Mouse (Mus musculus) neural tube, embryonic 11.5 days (tissue): Measurements from ENCODE around the gene Aspscr1. TPM values are rescaled to one million over a fixed set of nuclear protein-coding genes. Genes with fewer than 3 reads are reported as not detected.
"Not testable (repeated sequence)": the region's sequence is repeated elsewhere in the genome, so short reads cannot be mapped to it uniquely, and the experiment has no call there.

Source experiments
- ATAC-seq: fragments of 200-750 bp; cut with Nextera tagmentation; 2 replicates; pipeline ENCODE4 v1.8.0; 2017; ENCODE audit warnings: moderate number of reproducible peaks, mild to moderate bottlenecking, moderate TSS enrichment, moderate library complexity; ENCODE audit not compliant: insufficient read depth, low FRiP score, low TSS enrichment
- DNase-seq: peaks from one replicate; pipeline ENCODE4 v3.0.0-alpha.2; 2015; ENCODE audit warnings: low spot score
- H3K27ac ChIP-seq: fragments of 300-500 bp; sonication (generic); 2 replicates; pipeline ENCODE4 v1.5.1; 2014; ENCODE audit warnings: low read depth, mild to moderate bottlenecking, low read length
- H3K27me3 ChIP-seq: fragments of 300-500 bp; sonication (generic); 2 replicates; pipeline ENCODE4 v1.6.1; 2014; ENCODE audit warnings: mild to moderate bottlenecking, low read length, mixed read lengths; ENCODE audit not compliant: control insufficient read depth, insufficient read depth
- H3K36me3 ChIP-seq: fragments of 300-500 bp; sonication (generic); 2 replicates; pipeline ENCODE4 v1.6.1; 2014; ENCODE audit warnings: mild to moderate bottlenecking, low read length, moderate library complexity, mixed read lengths; ENCODE audit not compliant: control insufficient read depth, insufficient read depth
- H3K4me1 ChIP-seq: fragments of 300-500 bp; sonication (generic); 2 replicates; pipeline ENCODE4 v1.6.1; 2014; ENCODE audit warnings: low read length, mixed read lengths; ENCODE audit not compliant: control insufficient read depth, insufficient read depth
- H3K4me2 ChIP-seq: fragments of 300-500 bp; sonication (generic); 2 replicates; pipeline ENCODE4 v1.6.1; 2014; ENCODE audit warnings: low read depth, mild to moderate bottlenecking, moderate library complexity
- H3K4me3 ChIP-seq: fragments of 300-500 bp; sonication (generic); 2 replicates; pipeline ENCODE4 v1.5.1; 2014; ENCODE audit warnings: low read depth, low read length
- H3K9ac ChIP-seq: fragments of 300-500 bp; sonication (generic); 2 replicates; pipeline ENCODE4 v1.6.1; 2014; ENCODE audit warnings: mild to moderate bottlenecking, low read length
- H3K9me3 ChIP-seq: fragments of 300-500 bp; sonication (generic); 2 replicates; pipeline ENCODE4 v1.6.1; 2016; ENCODE audit warnings: low read length; ENCODE audit not compliant: control insufficient read depth
- WGBS: fragments of 180-500 bp; shearing (Covaris S2); extraction: QIAGEN DNeasy Blood & Tissue Kit; methylation state at CpG from one replicate; pipeline ENCODE4 v1.1.7; 2014; 5-methylcytosine and 5-hydroxymethylcytosine counted together
- polyA plus RNA-seq: library from polyadenylated mRNA; unstranded; fragments of >200 nt; fragmentation: Nextera tagmentation; extraction: Ambion mirVana; gene quantifications from 2 replicates; pipeline ENCODE4 v1.2.1, GENCODE M21; 2014

Aspscr1 gene
- polyA plus RNA-seq, 1 experiment from 2014 or later, result 136 TPM

DNA sequence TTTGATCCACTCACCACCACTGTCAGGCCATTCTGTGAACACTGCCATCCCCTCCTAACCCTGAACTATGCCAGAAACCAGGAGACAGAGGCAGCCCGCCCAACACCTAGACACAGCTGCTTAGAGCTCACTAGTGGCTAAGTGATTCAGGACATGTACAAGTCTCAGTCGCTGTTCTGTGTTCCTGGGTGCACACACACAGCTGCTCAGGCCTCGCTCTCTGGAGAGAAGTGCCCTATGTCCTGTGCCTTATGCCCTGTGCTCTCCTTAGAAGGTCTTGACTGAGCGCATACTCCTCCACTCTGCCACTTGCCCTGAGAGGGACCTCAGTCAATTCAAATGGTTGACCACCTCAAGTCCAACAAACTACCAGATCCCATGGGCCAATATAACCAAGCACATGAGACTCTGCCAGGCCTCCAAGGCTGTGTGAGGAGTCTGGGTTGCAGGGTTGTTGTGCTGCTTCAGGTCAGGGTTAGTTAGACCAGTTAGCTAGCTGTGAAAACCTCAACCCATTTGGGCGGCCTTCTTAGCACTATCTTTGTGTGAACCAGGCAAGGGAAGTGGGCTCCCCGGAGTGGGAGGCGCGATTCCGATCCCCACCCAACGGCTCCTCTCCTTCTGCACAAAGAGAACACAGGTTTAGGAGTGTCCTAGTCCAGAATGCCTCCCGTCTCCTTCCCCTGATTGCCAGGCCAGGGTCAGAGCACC is 55.9 kb downstream of the Aspscr1 start:
- Histone ChIP-seq H3K4me1 (peaks cover 2% of the 10 kb centered on the region; the same call in 1 of the 2 replicates), H3K27ac (no peak overlapping the region), H3K36me3 (no peaks in the 10 kb centered on the region), H3K4me3 (no peak overlapping the region), H3K9ac (no peak overlapping the region; the same call in 1 of the 2 replicates), H3K4me2 (no peak overlapping the region), H3K9me3 (no peaks in the 10 kb centered on the region), H3K27me3 (no peaks in the 10 kb centered on the region)
- 61% methylated on average over 11 of the region's 11 CpGs for WGBS
- DNase-seq, result no peak
- no peak for ATAC-seq

DNA sequence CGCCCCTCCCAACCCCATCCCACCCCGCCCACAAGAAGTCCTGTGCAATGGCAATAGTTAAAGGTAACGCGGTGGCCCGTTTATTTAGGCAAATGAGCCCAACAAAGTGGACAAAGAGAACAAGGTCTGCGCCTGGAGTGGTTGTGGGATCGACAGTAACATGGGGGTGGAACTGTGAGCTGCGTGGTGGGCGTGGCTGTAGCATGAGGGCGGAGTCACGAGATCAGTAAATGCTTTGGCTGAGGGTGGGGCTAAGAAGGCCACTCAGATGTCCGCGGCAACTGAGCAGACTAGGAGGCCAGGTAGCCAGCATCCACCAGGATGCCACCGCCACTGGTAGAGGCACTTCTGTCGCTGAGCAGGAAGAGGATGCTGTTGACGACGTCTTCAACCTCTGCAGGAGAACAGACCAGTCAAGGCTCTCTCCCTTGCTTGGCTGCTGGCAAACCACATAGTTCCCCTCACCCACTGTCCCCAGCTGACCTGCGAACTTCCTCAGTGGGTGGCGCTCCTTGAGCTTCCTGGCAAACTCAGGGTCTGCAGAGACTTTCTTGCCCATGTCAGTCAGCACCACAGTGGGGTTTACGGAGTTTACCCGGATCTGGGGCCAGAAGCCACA is 56.8 kb downstream of the Aspscr1 start:
- H3K36me3 ChIP-seq, H3K9me3 ChIP-seq, H3K27me3 ChIP-seq, H3K27ac ChIP-seq, ATAC-seq, H3K4me1 ChIP-seq, H3K9ac ChIP-seq, H3K4me3 ChIP-seq: not testable (repeated sequence)
- WGBS, result 1% methylated on average over 17 of the region's 21 CpGs
- H3K4me2 ChIP-seq, result 0 out of 2 replicates have a peak overlapping the region, but pooled peaks have one; percentile 12
- peak; percentile 69 for DNase-seq

DNA sequence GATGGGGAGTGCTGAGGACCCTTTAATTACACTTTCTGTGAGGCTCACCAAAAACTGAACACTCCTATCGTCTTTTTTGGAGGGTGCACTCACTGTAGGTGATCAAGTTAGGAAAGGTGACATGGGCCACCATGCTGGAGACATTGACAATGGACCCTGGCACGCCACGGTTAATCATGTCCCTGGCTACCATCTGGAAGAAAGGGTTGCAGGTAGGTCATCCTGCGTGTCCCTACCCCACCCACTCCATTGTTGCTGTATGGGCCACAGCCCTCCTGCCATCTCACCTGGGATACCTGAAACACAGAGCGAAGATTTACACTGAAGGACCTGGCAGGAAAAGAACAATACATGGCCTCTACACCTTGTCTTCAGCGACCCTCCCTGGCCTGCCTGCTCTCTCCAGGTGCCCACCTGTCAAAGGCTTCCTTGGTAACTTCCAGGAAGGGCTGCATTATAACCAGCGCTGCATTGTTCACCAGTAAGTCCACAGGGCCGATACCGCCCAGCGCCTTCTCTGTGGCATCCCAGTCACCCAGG is 57.6 kb downstream of the Aspscr1 start:
- no peak overlapping the region for H3K27ac ChIP-seq
- H3K4me2 ChIP-seq, result no peak overlapping the region
- peaks cover 2% of the 10 kb centered on the region; the same call in 1 of the 2 replicates for H3K4me1 ChIP-seq
- no peaks in the 10 kb centered on the region for H3K9me3 ChIP-seq
- DNase-seq (no peak), ATAC-seq (no peak)
- no peaks in the 10 kb centered on the region for H3K36me3 ChIP-seq
- no peaks in the 10 kb centered on the region for H3K27me3 ChIP-seq
- WGBS, result 83% methylated on average over 10 of the region's 10 CpGs
- no peak overlapping the region for H3K9ac ChIP-seq
- H3K4me3 ChIP-seq, result no peak overlapping the region

DNA sequence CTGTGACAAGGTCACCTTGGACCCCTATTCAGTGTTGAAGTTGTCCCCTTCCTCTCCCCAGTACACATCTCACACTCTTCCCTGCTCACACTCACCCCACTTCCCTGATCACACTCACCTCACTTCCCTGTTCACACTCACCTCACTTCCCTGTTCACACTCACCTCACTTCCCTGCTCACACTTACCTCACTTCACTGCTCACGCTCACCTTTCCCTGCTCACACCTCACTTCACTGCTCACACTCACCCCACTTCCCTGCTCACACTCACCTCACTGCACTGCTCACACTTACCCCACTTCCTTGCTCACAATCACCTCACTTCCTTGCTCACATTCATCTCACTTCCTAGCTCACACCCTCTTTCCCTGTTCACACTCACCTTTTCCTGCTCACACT is 58.6 kb downstream of the Aspscr1 start:
- Histone ChIP-seq H3K4me1 (peaks cover 1% of the 10 kb centered on the region; the same call in 1 of the 2 replicates), H3K36me3 (no peaks in the 10 kb centered on the region), H3K27ac (no peak overlapping the region), H3K4me3 (no peak overlapping the region), H3K27me3 (no peaks in the 10 kb centered on the region), H3K4me2 (no peak overlapping the region), H3K9me3 (no peaks in the 10 kb centered on the region), H3K9ac (no peak overlapping the region)
- ATAC-seq (no peak), DNase-seq (no peak)
- 96% methylated on average over 1 of the region's 1 CpGs for WGBS

DNA sequence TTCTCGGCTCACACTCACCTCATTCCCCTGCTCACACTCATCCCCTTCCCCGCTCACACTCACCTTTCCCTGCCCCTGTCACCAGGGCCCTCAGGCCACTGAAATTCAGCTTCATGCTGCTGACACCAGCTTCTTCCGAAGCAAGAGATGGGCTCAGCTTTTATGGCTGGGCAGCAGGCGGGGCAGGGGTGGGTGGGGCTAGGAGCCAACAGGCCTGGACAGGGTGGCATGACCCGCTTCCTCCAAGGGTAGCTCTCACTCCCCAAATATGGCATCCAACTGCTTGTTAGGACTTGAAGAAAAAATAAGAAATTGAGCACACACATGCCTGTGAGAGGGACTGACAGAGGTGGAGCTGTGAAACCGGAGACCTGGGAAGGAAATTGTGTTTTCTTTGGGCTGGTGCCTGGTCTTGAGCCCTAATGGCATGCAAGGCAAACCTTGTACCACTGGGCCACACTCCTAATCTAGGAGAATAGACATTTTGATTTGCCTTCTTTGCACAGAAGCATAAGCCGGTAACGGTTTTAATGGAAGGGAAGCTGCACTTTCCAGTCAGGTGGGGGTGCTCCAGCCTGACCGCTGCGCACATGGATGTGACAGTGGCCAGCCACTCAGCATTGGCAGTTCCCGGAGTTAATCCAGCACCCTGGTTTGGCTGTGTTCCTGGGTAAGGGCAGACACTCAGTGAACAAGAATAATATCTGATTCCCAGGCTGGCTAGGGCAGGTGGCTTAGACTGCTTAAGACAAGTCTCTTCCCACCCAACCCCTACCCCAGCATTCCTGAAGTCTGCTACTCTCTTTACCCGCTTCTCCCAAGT is 59.3 kb downstream of the Aspscr1 start, which contains the start of gene Cbr2:
TSS of gene Cbr2 (minus strand) at position 257 of the 823 bp plus-strand sequence.
- Histone ChIP-seq H3K9me3 (no peaks in the 10 kb centered on the region), H3K9ac (no peak within 1 kb of the TSS)
- WGBS, result 78% methylated on average over 12 of the region's 12 CpGs

DNA sequence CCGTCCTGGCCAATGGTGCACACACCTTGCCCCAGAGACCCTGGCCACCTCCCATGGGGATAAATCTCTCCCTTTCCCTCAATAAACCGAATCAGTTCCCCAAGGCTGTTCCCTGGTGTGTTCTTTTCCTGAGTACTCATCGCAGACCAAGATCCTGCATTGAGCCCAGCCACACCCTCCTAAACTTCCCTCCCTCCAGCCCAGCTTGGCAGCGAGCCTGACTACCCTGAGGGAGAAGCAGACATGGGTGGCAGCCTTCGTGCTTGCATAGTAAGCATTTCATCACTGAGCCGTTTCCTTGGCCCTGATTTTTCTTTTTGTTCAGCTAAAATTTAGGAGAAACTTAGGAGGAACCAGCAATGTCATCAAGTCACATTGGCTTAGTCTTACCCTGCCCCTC is 60.7 kb downstream of the Aspscr1 start:
- no peaks in the 10 kb centered on the region for H3K36me3 ChIP-seq
- no peak overlapping the region for H3K9ac ChIP-seq
- no peak for DNase-seq
- no peak overlapping the region for H3K4me3 ChIP-seq
- 68% methylated on average over 6 of the region's 6 CpGs for WGBS
- H3K4me1 ChIP-seq, result no peaks in the 10 kb centered on the region
- H3K27ac ChIP-seq, result no peak overlapping the region
- H3K9me3 ChIP-seq, result no peaks in the 10 kb centered on the region
- no peak for ATAC-seq
- H3K27me3 ChIP-seq, result no peaks in the 10 kb centered on the region
- no peak overlapping the region for H3K4me2 ChIP-seq

More for the DNA sequence above, 59.3 kb downstream of the Aspscr1 start, which contains the start of gene Cbr2:
- no peak for ATAC-seq
- no peaks in the 10 kb centered on the region for H3K27me3 ChIP-seq
- no peak within 1 kb of the TSS for H3K27ac ChIP-seq
- H3K4me1 ChIP-seq, result no peaks in the 10 kb centered on the region
- DNase-seq, result no peak
- no peaks in the 10 kb centered on the region for H3K36me3 ChIP-seq
- H3K4me2 ChIP-seq, result no peak within 1 kb of the TSS
- no peak within 1 kb of the TSS for H3K4me3 ChIP-seq

DNA sequence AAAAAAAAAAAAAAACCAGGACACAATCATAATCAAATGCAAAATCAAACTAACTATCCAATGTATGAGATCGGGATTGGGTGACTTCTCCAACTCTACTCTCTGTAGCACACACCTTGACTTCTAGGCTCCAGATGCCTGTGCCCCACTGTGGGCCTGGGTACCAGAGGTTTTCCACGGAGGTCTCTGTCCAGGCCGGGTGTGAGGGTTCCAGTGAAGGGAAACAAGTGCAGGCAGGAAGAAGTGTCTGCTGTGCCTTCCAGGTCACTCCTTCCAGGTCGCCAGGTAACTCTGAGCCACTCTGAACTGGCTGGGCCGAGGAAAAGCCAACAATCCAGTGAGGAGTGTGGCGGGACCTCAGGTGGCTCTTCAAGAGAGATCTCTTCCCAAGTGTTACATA is 63.7 kb downstream of the Aspscr1 start:
- ATAC-seq (no peak), DNase-seq (no peak)
- Histone ChIP-seq H3K9ac (no peak overlapping the region), H3K4me1 (no peaks in the 10 kb centered on the region), H3K27me3 (no peaks in the 10 kb centered on the region), H3K36me3 (no peaks in the 10 kb centered on the region), H3K9me3 (no peaks in the 10 kb centered on the region), H3K27ac (no peak overlapping the region), H3K4me2 (no peak overlapping the region), H3K4me3 (no peak overlapping the region)
- 77% methylated on average over 6 of the region's 6 CpGs for WGBS

DNA sequence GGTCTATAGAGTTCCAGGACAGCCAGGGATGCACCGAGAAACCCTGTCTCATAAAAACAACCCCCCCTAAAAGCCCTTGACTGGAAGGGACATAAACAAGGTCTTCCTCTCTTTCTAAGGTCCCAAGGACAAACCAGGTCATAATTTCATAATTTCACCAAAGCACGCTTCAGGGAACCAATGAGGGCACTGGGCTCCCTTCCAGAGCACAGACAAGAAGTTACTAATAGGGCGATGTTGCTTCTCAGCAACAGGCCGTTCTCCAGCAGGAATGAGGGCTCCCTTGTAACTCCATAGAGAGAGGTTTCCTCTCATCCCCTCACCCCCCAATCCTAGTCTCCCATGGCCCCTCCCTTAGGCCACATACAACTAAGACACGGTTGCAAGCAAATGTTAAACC is 68.2 kb downstream of the Aspscr1 start:
- DNase-seq (no peak), ATAC-seq (no peak)
- H3K9ac ChIP-seq, result no peak overlapping the region
- no peak overlapping the region for H3K4me3 ChIP-seq
- no peak overlapping the region for H3K4me2 ChIP-seq
- H3K27ac ChIP-seq, result no peak overlapping the region
- H3K9me3 ChIP-seq, result no peaks in the 10 kb centered on the region
- no peaks in the 10 kb centered on the region for H3K4me1 ChIP-seq
- H3K36me3 ChIP-seq, result no peaks in the 10 kb centered on the region
- WGBS, result 90% methylated on average over 5 of the region's 5 CpGs
- H3K27me3 ChIP-seq, result no peaks in the 10 kb centered on the region
